Mouse (Mus musculus) skeletal muscle tissue, postnatal 0 days (tissue): ENCODE measurements around the gene Ccdc38. TPM values are rescaled to one million over a fixed set of nuclear protein-coding genes. Genes with fewer than 3 reads are reported as not detected.

ENCODE experiments used
- polyA plus RNA-seq: library from polyadenylated mRNA; unstranded; fragments of >200 nt; fragmentation: Nextera tagmentation; extraction: Ambion mirVana; gene quantifications from 2 replicates; pipeline ENCODE4 v1.2.1, GENCODE M21; 2015

Gene Ccdc38
- 0.12 and 0.15 TPM in 2 replicates for polyA plus RNA-seq

DNA sequence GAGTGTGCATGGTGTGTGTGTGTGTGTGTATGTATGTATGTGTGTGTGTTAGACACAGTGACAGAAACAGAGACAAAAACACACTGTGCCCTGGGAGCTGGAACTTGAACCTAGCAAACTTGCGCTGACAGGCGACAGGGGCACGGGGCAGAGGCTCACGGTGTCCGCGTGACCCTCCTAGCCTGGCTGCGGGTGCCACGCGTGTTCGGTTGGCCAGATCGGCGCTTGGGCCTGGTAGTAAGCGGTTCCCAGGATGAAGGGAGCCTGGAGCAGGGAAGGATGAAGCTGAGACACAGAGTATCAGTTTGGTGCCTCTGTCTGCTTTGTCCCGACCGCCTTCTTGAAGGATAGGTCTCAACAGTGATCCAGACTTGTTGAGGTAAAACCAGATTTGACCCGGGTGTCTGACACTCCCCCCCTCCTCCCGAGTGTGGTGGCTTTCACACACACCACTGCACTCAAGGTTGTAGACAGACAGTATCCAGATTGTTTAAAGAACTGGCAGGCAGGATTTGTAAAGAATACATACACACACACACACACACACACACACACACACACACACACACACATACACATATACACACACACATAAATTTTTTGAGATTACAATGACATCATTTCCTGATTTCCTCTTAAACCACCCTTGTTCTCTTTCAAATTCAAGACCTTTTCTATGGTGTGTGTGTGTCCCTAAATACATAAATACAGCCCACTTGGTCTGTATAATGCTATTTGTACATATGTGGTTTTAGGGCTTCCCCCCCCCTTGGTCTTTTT, at the start of gene Ccdc38:
TSS of gene Ccdc38 (plus strand) at position 202 of the 780 bp plus-strand sequence.

DNA sequence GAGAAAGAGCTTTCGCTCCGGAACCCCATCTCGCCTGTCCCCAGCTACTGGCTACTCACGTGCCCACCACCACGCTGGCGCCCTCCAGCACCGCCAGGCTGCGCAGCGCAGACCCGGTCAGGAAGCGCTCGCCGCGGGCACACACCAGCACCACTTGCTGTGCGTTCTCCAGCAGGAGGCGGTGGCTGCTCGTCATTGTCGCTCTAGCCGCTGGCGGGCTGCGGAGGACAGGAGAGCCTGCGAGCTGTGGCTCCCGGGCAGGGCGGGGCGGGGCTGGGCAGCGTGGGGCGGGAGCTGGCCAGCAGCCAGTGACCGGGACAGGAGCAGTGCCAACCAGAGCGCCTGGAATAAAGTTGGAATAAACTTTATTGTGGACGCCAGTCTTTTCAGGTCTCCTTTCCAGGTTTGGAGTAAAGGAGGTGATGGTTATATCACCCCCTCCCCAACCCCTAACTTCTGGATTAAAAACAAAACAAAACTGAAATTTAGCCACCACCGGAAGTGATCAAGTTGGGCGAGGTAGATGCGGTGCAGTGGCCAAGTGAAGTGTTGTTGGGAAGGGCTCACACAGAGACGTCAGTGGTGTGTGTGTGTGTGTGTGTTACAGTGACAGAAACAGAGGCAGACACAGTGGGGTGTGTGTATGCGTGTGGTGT, 529 bp upstream of the Ccdc38 start, which contains the start of gene Amdhd1:
TSS of gene Amdhd1 (minus strand) at position 259 of the 656 bp plus-strand sequence.

DNA sequence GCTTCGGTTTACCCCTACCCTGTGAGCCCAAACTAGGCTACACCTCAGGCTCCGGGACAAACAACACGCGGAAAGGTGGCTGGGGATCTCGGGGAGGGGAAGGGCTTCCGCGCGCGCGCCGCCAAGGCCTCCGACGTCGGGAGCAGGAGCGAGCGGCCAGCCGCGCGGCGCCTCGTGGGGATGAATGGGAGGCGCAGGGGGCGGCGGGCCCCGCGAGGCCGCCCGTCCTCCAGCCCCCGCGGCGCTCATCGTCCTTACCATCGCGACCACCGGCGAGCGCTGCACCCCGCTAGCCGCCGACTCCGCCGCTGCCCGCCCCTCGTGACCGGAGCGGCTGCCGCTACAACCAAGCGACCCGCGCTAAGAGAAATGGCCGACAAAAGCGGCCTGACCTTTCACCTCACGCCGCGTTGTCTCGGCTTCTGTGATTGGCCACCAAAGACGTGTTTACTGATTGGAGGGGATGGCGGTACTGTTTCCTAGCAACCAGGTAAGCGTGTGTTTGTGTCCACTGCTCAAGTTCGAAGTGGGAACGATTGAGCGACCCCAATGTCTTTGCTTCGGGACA, 48.9 kb downstream of the Ccdc38 start, which contains the start of gene Snrpf:
TSS of gene Snrpf (minus strand) at position 426 of the 568 bp plus-strand sequence.

Other genes starting within 250 kb of the Ccdc38 start
- gene Elk3, start 229.5 kb upstream of the Ccdc38 start, polyA plus RNA-seq = 20.2 and 22.1 TPM in 2 replicates
- 71.2 and 79.1 TPM in 2 replicates for gene Lta4h, start 87.2 kb upstream of the Ccdc38 start, polyA plus RNA-seq
- gene Hal, start 51.9 kb upstream of the Ccdc38 start, polyA plus RNA-seq = 0.26 and 9.0 TPM in 2 replicates
- gene Amdhd1, start 599 bp upstream of the Ccdc38 start, polyA plus RNA-seq = 0.13 TPM in 1 of 2 replicates, not detected in the other
- gene Snrpf, start 49.1 kb downstream of the Ccdc38 start, polyA plus RNA-seq = 50.5 and 62.8 TPM in 2 replicates
- 0.50 and 0.77 TPM in 2 replicates for gene Ntn4, start 100.0 kb downstream of the Ccdc38 start, polyA plus RNA-seq